Mouse (Mus musculus) forebrain, embryonic 15.5 days (tissue): ENCODE results near the gene Rtf2. TPM values are rescaled to one million over a fixed set of nuclear protein-coding genes. Genes with fewer than 3 reads are reported as not detected.
A peak's percentile ranks its signal among the peaks of the same experiment; 100 is the strongest.

Experiments
- ATAC-seq: fragments of 200-750 bp; cut with Nextera tagmentation; replicated peaks from 2 replicates; pipeline ENCODE4 v1.8.0; 2017; ENCODE audit warnings: mild to moderate bottlenecking, moderate TSS enrichment, moderate library complexity
- H3K27ac ChIP-seq: fragments of 300-500 bp; sonication (generic); replicated peaks from 2 replicates; pipeline ENCODE4 v1.5.1; 2015; ENCODE audit warnings: mild to moderate bottlenecking, inconsistent platforms
- H3K27me3 ChIP-seq: fragments of 300-500 bp; sonication (generic); 2 replicates; pipeline ENCODE4 v1.6.1; 2015; ENCODE audit warnings: inconsistent platforms
- H3K36me3 ChIP-seq: fragments of 300-500 bp; sonication (generic); 2 replicates; pipeline ENCODE4 v1.6.1; 2015; ENCODE audit warnings: mild to moderate bottlenecking, inconsistent platforms
- H3K4me1 ChIP-seq: fragments of 300-500 bp; sonication (generic); 2 replicates; pipeline ENCODE4 v1.6.1; 2015; ENCODE audit warnings: inconsistent platforms
- H3K4me2 ChIP-seq: fragments of 300-500 bp; sonication (generic); replicated peaks from 2 replicates; pipeline ENCODE4 v1.6.1; 2015; ENCODE audit warnings: mild to moderate bottlenecking, inconsistent platforms
- H3K4me3 ChIP-seq: fragments of 300-500 bp; sonication (generic); 2 replicates; pipeline ENCODE4 v1.5.1; 2015; ENCODE audit warnings: mild to moderate bottlenecking, inconsistent platforms
- H3K9ac ChIP-seq: fragments of 300-500 bp; sonication (generic); replicated peaks from 2 replicates; pipeline ENCODE4 v1.6.1; 2015; ENCODE audit warnings: mild to moderate bottlenecking, inconsistent platforms
- H3K9me3 ChIP-seq: fragments of 300-500 bp; sonication (generic); 2 replicates; pipeline ENCODE4 v1.6.1; 2016; ENCODE audit warnings: inconsistent platforms
- WGBS: fragments of 180-500 bp; shearing (Covaris S2); methylation state at CpG from one replicate; pipeline ENCODE4 v1.1.7; 2015; ENCODE audit warnings: mixed read lengths; 5-methylcytosine and 5-hydroxymethylcytosine counted together
- polyA plus RNA-seq: library from polyadenylated mRNA; unstranded; fragments of >200 nt; fragmentation: Nextera tagmentation; extraction: Ambion mirVana; gene quantifications from 2 replicates; pipeline ENCODE4 v1.2.1, GENCODE M21; 2015

Rtf2 gene
- polyA plus RNA-seq, 1 experiment from 2014 or later, result 103 TPM

- H3K36me3 ChIP-seq, result no peaks in the 10 kb centered on the region
- ATAC-seq, result no peak
- no peaks in the 10 kb centered on the region for H3K27me3 ChIP-seq
- WGBS, result 57% methylated on average over 7 of the region's 7 CpGs
- no peak overlapping the region for H3K27ac ChIP-seq
- no peak overlapping the region for H3K9ac ChIP-seq
- no peak overlapping the region for H3K4me2 ChIP-seq
- H3K4me3 ChIP-seq, result no peak overlapping the region
- no peaks in the 10 kb centered on the region for H3K9me3 ChIP-seq
- H3K4me1 ChIP-seq, result no peaks in the 10 kb centered on the region
Observed at GRCm38 (mm10) chr2:172500752-172501316, 60.5 kb downstream of the Rtf2 start.

GRCm38 (mm10) chr2:172501341-172501740 lies 61.0 kb downstream of the Rtf2 start:
- H3K36me3 ChIP-seq, result no peaks in the 10 kb centered on the region
- ATAC-seq, result 0 out of 2 replicates have a peak, but pooled peaks have one; percentile 8
- H3K4me1 ChIP-seq, result no peaks in the 10 kb centered on the region
- no peaks in the 10 kb centered on the region for H3K9me3 ChIP-seq
- 0% methylated on average over 4 of the region's 4 CpGs for WGBS
- no peak overlapping the region for H3K4me2 ChIP-seq
- H3K4me3 ChIP-seq, result no peak overlapping the region
- no peaks in the 10 kb centered on the region for H3K27me3 ChIP-seq
- no peak overlapping the region for H3K9ac ChIP-seq
- no peak overlapping the region for H3K27ac ChIP-seq

GRCm38 (mm10) chr2:172502168-172502567 lies 61.8 kb downstream of the Rtf2 start:
- Histone ChIP-seq H3K36me3 (no peaks in the 10 kb centered on the region), H3K27me3 (no peaks in the 10 kb centered on the region), H3K4me2 (no peak overlapping the region), H3K27ac (no peak overlapping the region), H3K4me3 (no peak overlapping the region), H3K9me3 (no peaks in the 10 kb centered on the region), H3K9ac (no peak overlapping the region), H3K4me1 (no peaks in the 10 kb centered on the region)
- no peak for ATAC-seq
- WGBS, result 83% methylated on average over 14 of the region's 14 CpGs

GRCm38 (mm10) chr2:172506121-172506520 lies 65.8 kb downstream of the Rtf2 start:
- Histone ChIP-seq H3K4me3 (no peak overlapping the region), H3K27ac (no peak overlapping the region), H3K36me3 (no peaks in the 10 kb centered on the region), H3K4me2 (no peak overlapping the region), H3K9me3 (no peaks in the 10 kb centered on the region), H3K4me1 (no peaks in the 10 kb centered on the region), H3K27me3 (no peaks in the 10 kb centered on the region), H3K9ac (no peak overlapping the region)
- 87% methylated on average over 7 of the region's 7 CpGs for WGBS
- ATAC-seq, result no peak

- Histone ChIP-seq H3K9me3 (no peaks in the 10 kb centered on the region), H3K36me3 (no peaks in the 10 kb centered on the region), H3K4me3 (no peak overlapping the region), H3K9ac (no peak overlapping the region), H3K4me2 (no peak overlapping the region), H3K27me3 (no peaks in the 10 kb centered on the region), H3K4me1 (no peaks in the 10 kb centered on the region), H3K27ac (no peak overlapping the region)
- 91% methylated on average over 15 of the region's 15 CpGs for WGBS
- ATAC-seq, result no peak
Observed at GRCm38 (mm10) chr2:172510056-172510712, 69.8 kb downstream of the Rtf2 start.

GRCm38 (mm10) chr2:172510899-172511298 lies 70.5 kb downstream of the Rtf2 start:
- H3K4me2 ChIP-seq, result no peak overlapping the region
- no peak overlapping the region for H3K4me3 ChIP-seq
- 61% methylated on average over 3 of the region's 3 CpGs for WGBS
- no peaks in the 10 kb centered on the region for H3K9me3 ChIP-seq
- no peak for ATAC-seq
- no peak overlapping the region for H3K9ac ChIP-seq
- H3K36me3 ChIP-seq, result no peaks in the 10 kb centered on the region
- H3K27ac ChIP-seq, result no peak overlapping the region
- H3K4me1 ChIP-seq, result no peaks in the 10 kb centered on the region
- H3K27me3 ChIP-seq, result no peaks in the 10 kb centered on the region

GRCm38 (mm10) chr2:172516407-172516992 lies 76.1 kb downstream of the Rtf2 start:
- Histone ChIP-seq H3K9ac (no peak overlapping the region), H3K4me1 (no peaks in the 10 kb centered on the region), H3K4me3 (no peak overlapping the region), H3K4me2 (no peak overlapping the region), H3K9me3 (no peaks in the 10 kb centered on the region), H3K27ac (no peak overlapping the region), H3K27me3 (no peaks in the 10 kb centered on the region), H3K36me3 (no peaks in the 10 kb centered on the region)
- no peak for ATAC-seq
- 33% methylated on average over 11 of the region's 11 CpGs for WGBS

Other genes with a start within 250 kb of the Rtf2 start
- 0.18 and 0.24 TPM in 2 replicates for gene Mc3r, start 192.1 kb upstream of the Rtf2 start, polyA plus RNA-seq
- 75.9 and 76.8 TPM in 2 replicates for gene Fam210b, start 95.0 kb upstream of the Rtf2 start, polyA plus RNA-seq
- 47.7 and 55.4 TPM in 2 replicates for gene Aurka, start 70.0 kb upstream of the Rtf2 start, polyA plus RNA-seq
- 30.8 and 35.8 TPM in 2 replicates for gene Cstf1, start 69.9 kb upstream of the Rtf2 start, polyA plus RNA-seq
- 0.05 and 0.09 TPM in 2 replicates for gene Cass4, start 46.8 kb upstream of the Rtf2 start, polyA plus RNA-seq
- 2.1 and 2.3 TPM in 2 replicates for gene Gcnt7, start 18.0 kb downstream of the Rtf2 start, polyA plus RNA-seq
- gene Fam209, start 32.0 kb downstream of the Rtf2 start, polyA plus RNA-seq, result 0.25 and 0.65 TPM in 2 replicates
- 25.6 and 30.2 TPM in 2 replicates for gene Tfap2c, start 109.0 kb downstream of the Rtf2 start, polyA plus RNA-seq